Mouse (Mus musculus): Measurements from ENCODE around the gene Upk3bl.
A peak's percentile ranks its signal among the peaks of the same experiment; 100 is the strongest.

- peak; percentile 82 for TF ChIP-seq CTCF (IDR thresholded peaks at IDR 0.05; ENCODE audit: extremely low read depth, insufficient read depth, insufficient read length, insufficient replicate concordance)
- TF ChIP-seq POLR2A (IDR thresholded peaks at IDR 0.05; ENCODE audit: low read depth, low read length): no peak
These were observed 48.0 kb downstream of the Upk3bl start for GRCm38 (mm10) chr5:136102099-136102820.

Data from spleen, adult 2 months (tissue).